Mouse (Mus musculus) cerebellum, adult 2 months (tissue): ENCODE data around the gene Fam3b. TPM values are rescaled to one million over a fixed set of nuclear protein-coding genes. Genes with fewer than 3 reads are reported as not detected.

Experiments
- DNase-seq, 2 experiments: peaks; one replicate each; pipeline ENCODE4 v3.0.0; 2021
- H3K27ac ChIP-seq: fragments of 200-500 bp; 2 replicates; pipeline ENCODE4 v1.5.1; 2012; ENCODE audit warnings: low read length, control low read depth, inconsistent platforms; ENCODE audit not compliant: insufficient read depth
- H3K27me3 ChIP-seq: fragments of 200-500 bp; 2 replicates; pipeline ENCODE4 v1.6.1; 2012; ENCODE audit warnings: inconsistent platforms, mild to moderate bottlenecking, low read length, moderate library complexity; ENCODE audit not compliant: control insufficient read depth, insufficient read depth
- H3K4me1 ChIP-seq: fragments of 200-500 bp; 2 replicates; pipeline ENCODE4 v1.6.1; 2011; ENCODE audit warnings: low read length; ENCODE audit not compliant: control insufficient read depth, insufficient read depth
- H3K4me3 ChIP-seq: fragments of 200-500 bp; replicated peaks from 2 replicates; pipeline ENCODE3; 2011; ENCODE audit warnings: mild to moderate bottlenecking, low read depth, low read length, control low read depth; ENCODE audit not compliant: insufficient read depth
- CTCF ChIP-seq: fragments of 200-500 bp; IDR thresholded peaks from 2 replicates; pipeline ENCODE4 v1.5.1; 2011; ENCODE audit warnings: low read depth, mild to moderate bottlenecking, control low read depth, low read length, moderate library complexity, borderline replicate concordance; ENCODE audit not compliant: insufficient read depth
- POLR2A ChIP-seq: fragments of 200-500 bp; IDR thresholded peaks from 2 replicates; pipeline ENCODE4 v1.6.1; 2011; ENCODE audit warnings: low read length, control low read depth, borderline replicate concordance; ENCODE audit not compliant: insufficient read depth
- WGBS: fragments of 180-500 bp; shearing (Covaris S2); methylation state at CpG from one replicate; pipeline ENCODE4 v1.1.7; 2018; 5-methylcytosine and 5-hydroxymethylcytosine counted together
- polyA plus RNA-seq: library from polyadenylated mRNA; depleted of rRNA; stranded (reverse); fragments of >200 nt; gene quantifications from 2 replicates; pipeline ENCODE4 v1.2.3, GENCODE M21; 2012

Fam3b gene
- polyA plus RNA-seq, 1 experiment, result not detected

- no peak overlapping the region for H3K4me3 ChIP-seq
- TF ChIP-seq POLR2A (no peak), CTCF (peak; percentile 28; the same call in 1 of the 2 replicates)
- no peak overlapping the region for H3K27ac ChIP-seq
- H3K27me3 ChIP-seq, result no peaks in the 10 kb centered on the region
- no peak for DNase-seq
- no peaks in the 10 kb centered on the region for H3K4me1 ChIP-seq
- WGBS, result 59% methylated on average over 4 of the region's 4 CpGs
Measured at GRCm38 (mm10) chr16:97466182-97466957, 48.2 kb downstream of the Fam3b start.

GRCm38 (mm10) chr16:97462481-97463181 lies 52.0 kb downstream of the Fam3b start, which contains the start of gene Mx1:
Mx1 (minus strand) TSS chr16:97462907.
- no peak within 1 kb of the TSS for H3K4me3 ChIP-seq
- no peaks in the 10 kb centered on the region for H3K27me3 ChIP-seq
- no peak for DNase-seq
- TF ChIP-seq CTCF (no peak), POLR2A (no peak)
- H3K27ac ChIP-seq, result no peak within 1 kb of the TSS
- WGBS, result 40% methylated on average over 4 of the region's 4 CpGs
- no peaks in the 10 kb centered on the region for H3K4me1 ChIP-seq

GRCm38 (mm10) chr16:97461271-97461670 lies 53.3 kb downstream of the Fam3b start:
- WGBS, result 71% methylated on average over 2 of the region's 2 CpGs

GRCm38 (mm10) chr16:97459831-97460230 lies 54.8 kb downstream of the Fam3b start:
- H3K27me3 ChIP-seq, result no peaks in the 10 kb centered on the region
- no peak overlapping the region for H3K27ac ChIP-seq
- no peaks in the 10 kb centered on the region for H3K4me1 ChIP-seq
- DNase-seq, result no peak
- H3K4me3 ChIP-seq, result no peak overlapping the region
- WGBS, result 78% methylated on average over 1 of the region's 1 CpGs
- TF ChIP-seq CTCF (no peak), POLR2A (no peak)

More at GRCm38 (mm10) chr16:97461271-97461670, 53.3 kb downstream of the Fam3b start:
- no peaks in the 10 kb centered on the region for H3K27me3 ChIP-seq
- no peak overlapping the region for H3K27ac ChIP-seq
- DNase-seq, result no peak
- no peaks in the 10 kb centered on the region for H3K4me1 ChIP-seq
- no peak overlapping the region for H3K4me3 ChIP-seq
- TF ChIP-seq CTCF (no peak), POLR2A (no peak)

- H3K27me3 ChIP-seq, result no peaks in the 10 kb centered on the region; the same call in 1 of the 2 replicates
- H3K27ac ChIP-seq, result no peak overlapping the region
- no peaks in the 10 kb centered on the region for H3K4me1 ChIP-seq
Measured at GRCm38 (mm10) chr16:97447386-97447785, 67.2 kb downstream of the Fam3b start.

GRCm38 (mm10) chr16:97443670-97444263 lies 70.8 kb downstream of the Fam3b start:
- H3K4me3 ChIP-seq, result no peak overlapping the region
- no peaks in the 10 kb centered on the region for H3K27me3 ChIP-seq
- 58% methylated on average over 14 of the region's 14 CpGs for WGBS
- no peak for TF ChIP-seq POLR2A
- TF ChIP-seq CTCF, result peak; percentile 66
- no peaks in the 10 kb centered on the region; the same call in 1 of the 2 replicates for H3K4me1 ChIP-seq
- DNase-seq, result peak; percentile 17 to 37
- H3K27ac ChIP-seq, result no peak overlapping the region

More at GRCm38 (mm10) chr16:97447386-97447785, 67.2 kb downstream of the Fam3b start:
- no peak for TF ChIP-seq POLR2A
- TF ChIP-seq CTCF, result no peak
- H3K4me3 ChIP-seq, result no peak overlapping the region
- DNase-seq, result no peak

GRCm38 (mm10) chr16:97441967-97442366 lies 72.6 kb downstream of the Fam3b start:
- H3K27ac ChIP-seq, result no peak overlapping the region
- no peak for TF ChIP-seq CTCF
- TF ChIP-seq POLR2A, result no peak
- WGBS, result 95% methylated on average over 9 of the region's 9 CpGs
- H3K27me3 ChIP-seq, result no peaks in the 10 kb centered on the region
- no peak overlapping the region for H3K4me3 ChIP-seq
- DNase-seq, result no peak
- H3K4me1 ChIP-seq, result peaks cover 9% of the 10 kb centered on the region
